Mouse (Mus musculus): ENCODE data around the gene Dab1.

The Dab1 gene

GRCm38 (mm10) chr4:104249462-104249861 is 630.3 kb downstream of the Dab1 start:
- peak in 1 of 2 experiments; percentile 17 for DNase-seq (ENCODE audit: low spot score in 2 of 2)

GRCm38 (mm10) chr4:104257776-104258175 is 638.6 kb downstream of the Dab1 start:
- no peak for DNase-seq (ENCODE audit: low spot score in 2 of 2)

- DNase-seq (ENCODE audit: low spot score in 2 of 2), result peak in 1 of 2 experiments; percentile 19
Measured at GRCm38 (mm10) chr4:104269422-104270172, 650.4 kb downstream of the Dab1 start.

GRCm38 (mm10) chr4:104270173-104270557 is 651.0 kb downstream of the Dab1 start:
- no peak for DNase-seq (ENCODE audit: low spot score in 2 of 2)

- peak in 1 of 2 experiments; percentile 48 for DNase-seq (ENCODE audit: low spot score in 2 of 2)
Measured at GRCm38 (mm10) chr4:104275260-104275659, 656.1 kb downstream of the Dab1 start.

- no peak for DNase-seq (ENCODE audit: low spot score in 2 of 2)
Measured at GRCm38 (mm10) chr4:104276916-104277315, 657.8 kb downstream of the Dab1 start.

- DNase-seq (ENCODE audit: low spot score in 2 of 2), result no peak
Measured at GRCm38 (mm10) chr4:104281518-104281917, 662.4 kb downstream of the Dab1 start.

GRCm38 (mm10) chr4:104283906-104284305 is 664.7 kb downstream of the Dab1 start:
- no peak for DNase-seq (ENCODE audit: low spot score in 2 of 2)

- no peak for DNase-seq (ENCODE audit: low spot score in 2 of 2)
Measured at GRCm38 (mm10) chr4:104288401-104288800, 669.2 kb downstream of the Dab1 start.

- no peak for DNase-seq (ENCODE audit: low spot score in 2 of 2)
Measured at GRCm38 (mm10) chr4:104301764-104302163, 682.6 kb downstream of the Dab1 start.

- no peak for DNase-seq (ENCODE audit: low spot score in 2 of 2)
Measured at GRCm38 (mm10) chr4:104302996-104303652, 684.0 kb downstream of the Dab1 start.

- DNase-seq (ENCODE audit: low spot score in 2 of 2), result no peak
Measured at GRCm38 (mm10) chr4:104307781-104308180, 688.6 kb downstream of the Dab1 start.

GRCm38 (mm10) chr4:104326221-104326620 is 707.1 kb downstream of the Dab1 start:
- DNase-seq (ENCODE audit: low spot score in 2 of 2), result no peak

GRCm38 (mm10) chr4:104331896-104332295 is 712.7 kb downstream of the Dab1 start:
- no peak for DNase-seq (ENCODE audit: low spot score in 2 of 2)

GRCm38 (mm10) chr4:104332399-104332798 is 713.2 kb downstream of the Dab1 start:
- DNase-seq (ENCODE audit: low spot score in 2 of 2), result no peak

- no peak for DNase-seq (ENCODE audit: low spot score in 2 of 2)
Measured at GRCm38 (mm10) chr4:104337279-104337678, 718.1 kb downstream of the Dab1 start.

GRCm38 (mm10) chr4:104338382-104338781 is 719.2 kb downstream of the Dab1 start:
- DNase-seq (ENCODE audit: low spot score in 2 of 2), result peak in 1 of 2 experiments; percentile 53

- DNase-seq (ENCODE audit: low spot score in 2 of 2), result no peak
Measured at GRCm38 (mm10) chr4:104361345-104361744, 742.2 kb downstream of the Dab1 start.

GRCm38 (mm10) chr4:104366491-104366890 is 747.3 kb downstream of the Dab1 start:
- peak in 1 of 2 experiments; percentile 20 for DNase-seq (ENCODE audit: low spot score in 2 of 2)

- peak; percentile 83 to 85 for DNase-seq (ENCODE audit: low spot score in 2 of 2)
Measured at GRCm38 (mm10) chr4:104366894-104367740, 748.0 kb downstream of the Dab1 start.

GRCm38 (mm10) chr4:104367741-104368411 is 748.7 kb downstream of the Dab1 start:
- peak; percentile 44 to 61 for DNase-seq (ENCODE audit: low spot score in 2 of 2)
